Mouse (Mus musculus) MN1 (cell line): ENCODE data around the gene Mccc1.

Experiments used
- DNase-seq: peaks from one replicate; pipeline ENCODE4 v3.0.0-alpha.2; 2016; ENCODE audit warnings: low spot score

Gene Mccc1

GRCm38 (mm10) chr3:35964928-35965327, 35.5 kb downstream of the Mccc1 start:
- DNase-seq, result no peak

GRCm38 (mm10) chr3:35963921-35964320, 36.6 kb downstream of the Mccc1 start:
- DNase-seq, result no peak

GRCm38 (mm10) chr3:35963401-35963800, 37.1 kb downstream of the Mccc1 start:
- no peak for DNase-seq

- DNase-seq, result no peak
Observed at GRCm38 (mm10) chr3:35962967-35963366, 37.5 kb downstream of the Mccc1 start.

GRCm38 (mm10) chr3:35957230-35957629, 43.2 kb downstream of the Mccc1 start:
- DNase-seq, result no peak

GRCm38 (mm10) chr3:35954901-35955575, 45.4 kb downstream of the Mccc1 start:
- DNase-seq, result no peak

- no peak for DNase-seq
Observed at GRCm38 (mm10) chr3:35953816-35954215, 46.7 kb downstream of the Mccc1 start.

GRCm38 (mm10) chr3:35953184-35953583, 47.3 kb downstream of the Mccc1 start:
- DNase-seq, result no peak

- DNase-seq, result no peak
Observed at GRCm38 (mm10) chr3:35948197-35948596, 52.3 kb downstream of the Mccc1 start.

- DNase-seq, result no peak
Observed at GRCm38 (mm10) chr3:35940520-35941135, 59.9 kb downstream of the Mccc1 start.

GRCm38 (mm10) chr3:35940047-35940446, 60.4 kb downstream of the Mccc1 start:
- no peak for DNase-seq

- DNase-seq, result no peak
Observed at GRCm38 (mm10) chr3:35937345-35937744, 63.1 kb downstream of the Mccc1 start, which contains the start of gene Dcun1d1. Gene Dcun1d1 (minus strand): TSS chr3:35937445.

GRCm38 (mm10) chr3:35933405-35933777, 67.1 kb downstream of the Mccc1 start:
- DNase-seq, result peak; percentile 71

- peak; percentile 91 for DNase-seq
Observed at GRCm38 (mm10) chr3:35932735-35933404, 67.6 kb downstream of the Mccc1 start.

GRCm38 (mm10) chr3:35931896-35932727, 68.4 kb downstream of the Mccc1 start:
- DNase-seq, result peak; percentile 76

GRCm38 (mm10) chr3:35931359-35931758, 69.1 kb downstream of the Mccc1 start:
- DNase-seq, result peak; percentile 35

- DNase-seq, result no peak
Observed at GRCm38 (mm10) chr3:35929831-35930230, 70.6 kb downstream of the Mccc1 start.

- no peak for DNase-seq
Observed at GRCm38 (mm10) chr3:35929406-35929805, 71.1 kb downstream of the Mccc1 start.

- no peak for DNase-seq
Observed at GRCm38 (mm10) chr3:35925852-35926251, 74.6 kb downstream of the Mccc1 start.

GRCm38 (mm10) chr3:35924007-35924406, 76.5 kb downstream of the Mccc1 start:
- no peak for DNase-seq

- DNase-seq, result no peak
Observed at GRCm38 (mm10) chr3:35923495-35923894, 77.0 kb downstream of the Mccc1 start.

- DNase-seq, result no peak
Observed at GRCm38 (mm10) chr3:35922522-35922921, 78.0 kb downstream of the Mccc1 start.
